Mouse (Mus musculus) adrenal gland, postnatal 25 days (tissue): ENCODE data around the gene Frmd4a. TPM values are rescaled to one million over a fixed set of nuclear protein-coding genes. Genes with fewer than 3 reads are reported as not detected.

Source experiments
- DNase-seq: peaks from one replicate; pipeline ENCODE4 v3.0.0; 2021; ENCODE audit warnings: mixed read lengths
- total RNA-seq: library from RNA; stranded (reverse); gene quantifications from 2 replicates; pipeline ENCODE4 v1.2.3, GENCODE M21; 2021

Gene Frmd4a
- total RNA-seq, 1 experiment from 2014 or later, result 14.6 TPM

DNA sequence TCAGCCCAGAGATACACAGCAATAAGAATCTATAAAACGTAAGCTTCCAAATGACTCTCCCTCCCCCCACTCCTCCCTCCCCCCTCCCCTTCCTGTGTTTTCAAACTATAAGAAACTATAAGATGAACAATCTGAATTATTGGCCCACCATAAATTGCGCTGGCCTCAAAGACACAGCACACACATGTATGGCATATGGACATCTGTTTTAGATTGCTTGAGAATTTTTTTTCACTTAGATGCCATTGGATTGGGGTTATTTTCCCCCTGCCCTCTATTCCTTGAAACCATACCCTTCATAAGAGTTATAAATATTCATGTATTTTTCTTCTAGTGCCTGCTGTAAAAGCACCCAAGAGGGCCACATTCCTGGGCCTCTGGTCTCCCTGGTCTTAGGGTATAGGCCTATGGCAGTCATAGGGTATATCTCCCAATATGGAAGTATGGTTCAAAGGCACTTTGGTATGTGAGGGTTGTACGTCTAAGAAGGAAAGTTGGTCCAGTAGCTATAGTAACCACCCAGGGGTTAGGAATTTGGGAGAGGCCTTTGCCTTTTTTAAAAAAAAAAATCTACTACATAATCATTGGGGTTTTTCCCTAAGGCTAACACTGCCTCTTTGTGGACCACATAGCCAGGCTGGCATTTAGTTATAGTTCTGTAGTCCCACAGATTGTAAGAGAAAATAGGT, 322.2 kb downstream of the Frmd4a start:
- DNase-seq, result no peak

DNA sequence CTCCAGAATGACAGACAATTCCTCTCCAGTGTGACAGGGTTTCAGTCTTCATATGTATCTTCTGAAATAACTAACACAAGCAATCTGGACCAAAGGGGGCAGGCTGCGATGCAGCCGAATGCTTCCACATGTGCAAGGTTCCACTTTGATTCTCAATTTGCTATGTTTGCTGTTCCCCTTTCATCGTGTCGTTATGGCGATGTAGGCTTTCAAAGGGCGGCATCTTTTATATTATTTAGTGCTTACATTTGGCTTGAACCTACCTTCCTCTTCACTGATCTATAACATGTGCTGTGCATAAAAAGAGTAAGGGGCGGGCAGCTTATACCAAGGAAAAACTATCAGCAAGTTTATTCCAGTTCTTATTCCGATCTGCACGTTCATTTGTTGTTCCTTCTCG, 322.9 kb downstream of the Frmd4a start:
- no peak for DNase-seq

DNA sequence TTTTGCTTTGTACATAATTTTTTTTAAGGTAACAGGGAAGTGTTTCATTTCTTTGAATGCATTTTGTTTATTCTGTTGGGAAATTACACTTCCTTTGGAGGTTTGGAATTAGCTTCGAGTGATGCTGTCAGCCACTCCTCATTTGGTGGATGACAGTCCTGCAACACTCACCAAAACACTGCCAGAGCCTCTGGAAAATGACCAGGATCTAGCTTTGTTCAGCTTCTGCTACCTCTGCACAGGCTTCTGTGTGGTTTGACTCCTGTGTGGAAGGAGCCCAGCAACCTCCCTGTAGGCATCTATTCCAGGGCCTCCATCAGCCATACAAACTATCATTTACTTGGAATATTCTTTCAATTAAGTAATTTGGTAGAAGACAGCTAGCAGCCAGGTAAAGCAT, 323.6 kb downstream of the Frmd4a start:
- DNase-seq, result no peak

DNA sequence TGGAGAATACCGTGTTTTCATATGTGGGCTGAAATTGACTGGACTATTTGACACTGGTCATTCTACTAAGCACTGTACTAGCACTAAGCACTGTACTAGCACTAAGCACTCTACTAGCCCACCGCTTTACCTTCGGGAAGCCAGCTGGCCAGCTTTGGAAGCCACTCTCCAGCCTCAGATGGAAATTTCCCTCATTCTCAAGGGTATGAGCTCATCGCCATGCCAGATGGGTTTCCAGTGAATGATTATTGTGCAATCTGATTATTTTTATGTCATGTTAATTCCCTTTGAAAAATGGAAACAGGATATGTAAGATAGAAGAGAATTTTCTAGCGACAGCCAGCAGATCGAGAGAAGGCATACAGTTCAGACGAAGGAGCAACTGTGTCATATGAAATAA, 324.5 kb downstream of the Frmd4a start:
- DNase-seq, result no peak

DNA sequence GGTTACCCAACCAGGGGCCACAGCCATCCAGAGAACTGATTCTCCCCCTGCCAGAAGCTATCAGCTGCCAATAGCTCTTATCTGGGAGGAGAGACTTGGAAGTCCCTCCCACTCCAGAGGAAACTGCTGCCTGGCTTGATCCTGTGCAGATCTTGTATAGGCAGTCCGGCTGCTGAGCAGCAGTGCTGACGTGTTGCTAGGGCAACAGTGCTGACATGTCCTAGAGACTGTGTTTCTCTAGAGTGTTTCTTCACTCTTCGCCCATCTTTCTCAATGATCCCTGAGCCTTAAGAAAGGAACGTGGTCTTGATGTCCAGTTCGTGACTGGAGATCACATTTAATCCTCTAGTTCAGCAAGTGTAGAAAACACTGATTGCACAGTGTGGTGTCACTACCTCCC, 326.9 kb downstream of the Frmd4a start:
- no peak for DNase-seq

DNA sequence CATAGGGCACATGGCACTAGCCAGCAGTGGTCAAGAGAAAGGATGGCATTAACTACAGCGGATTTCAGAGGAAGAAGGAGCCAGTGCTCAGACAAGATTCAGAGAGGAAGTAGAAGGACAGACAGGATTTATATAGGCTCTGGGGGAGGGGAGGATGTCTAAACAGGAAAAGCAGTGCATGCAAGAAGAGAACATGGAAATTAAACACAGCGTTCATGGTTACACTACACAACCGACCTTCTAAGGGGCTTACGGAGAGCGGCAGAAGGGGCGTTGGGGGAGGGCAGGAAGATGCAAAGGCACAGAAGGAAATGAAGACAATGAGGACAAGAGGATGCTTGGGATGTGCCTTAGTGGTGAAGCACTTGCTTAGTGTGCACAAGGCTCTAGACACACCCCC, 328.7 kb downstream of the Frmd4a start:
- DNase-seq, result no peak

DNA sequence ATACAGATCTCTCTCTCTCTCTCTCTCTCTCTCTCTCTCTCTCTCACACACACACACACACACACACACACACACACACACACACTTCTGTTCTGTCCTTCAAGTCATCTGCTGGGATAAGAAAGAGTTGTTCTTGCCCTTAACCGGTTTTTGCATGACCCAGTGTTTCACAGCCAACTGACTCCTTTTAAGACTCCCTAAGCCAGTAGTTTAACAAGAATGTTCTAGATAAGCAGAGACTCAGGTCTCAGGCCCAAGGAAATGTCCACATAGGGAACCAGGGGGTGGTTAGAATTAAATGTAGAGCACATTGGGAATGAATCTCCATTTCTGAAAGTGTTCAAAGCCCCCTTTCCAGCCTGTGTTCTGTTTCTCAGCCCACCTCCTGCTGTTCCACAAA, 329.4 kb downstream of the Frmd4a start:
- DNase-seq, result no peak

DNA sequence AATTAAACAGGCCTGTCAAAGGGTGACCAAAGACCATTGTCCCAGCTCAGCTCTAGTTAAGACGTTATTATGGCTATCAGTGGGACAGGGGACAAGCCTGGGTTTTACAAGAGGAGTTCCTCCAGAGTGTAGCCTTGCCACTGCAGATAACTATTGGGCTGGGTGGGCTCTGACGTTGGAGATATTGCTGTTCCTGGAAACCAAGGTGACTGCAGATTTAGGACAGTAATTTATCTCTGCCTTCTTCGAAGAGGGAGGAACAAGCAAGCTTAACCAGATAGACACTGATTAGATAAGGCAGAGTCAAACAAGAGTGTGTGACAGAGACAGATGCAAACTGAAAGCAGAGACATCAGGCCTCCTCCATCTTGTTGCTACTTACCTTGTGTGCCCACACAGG, 330.3 kb downstream of the Frmd4a start:
- DNase-seq, result no peak

DNA sequence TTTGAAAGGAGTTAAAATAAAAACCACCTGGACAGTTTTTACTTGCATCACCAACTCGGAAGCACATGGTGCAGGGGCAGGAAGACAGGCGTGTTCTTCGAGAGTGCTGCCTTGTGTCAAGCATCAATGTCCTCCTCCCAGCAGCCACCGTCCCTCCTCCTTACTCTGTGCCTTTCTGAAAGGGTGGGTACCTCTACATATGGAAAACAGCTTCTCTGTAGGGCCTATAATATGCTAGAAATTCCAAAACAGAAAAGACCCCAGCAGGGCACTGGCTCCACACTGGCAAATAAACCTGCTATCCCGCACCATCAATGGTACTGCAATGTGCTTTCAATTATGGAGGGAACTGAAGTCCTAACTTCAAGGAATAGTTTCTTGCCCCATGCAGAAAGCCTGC, 331.0 kb downstream of the Frmd4a start:
- DNase-seq, result no peak

DNA sequence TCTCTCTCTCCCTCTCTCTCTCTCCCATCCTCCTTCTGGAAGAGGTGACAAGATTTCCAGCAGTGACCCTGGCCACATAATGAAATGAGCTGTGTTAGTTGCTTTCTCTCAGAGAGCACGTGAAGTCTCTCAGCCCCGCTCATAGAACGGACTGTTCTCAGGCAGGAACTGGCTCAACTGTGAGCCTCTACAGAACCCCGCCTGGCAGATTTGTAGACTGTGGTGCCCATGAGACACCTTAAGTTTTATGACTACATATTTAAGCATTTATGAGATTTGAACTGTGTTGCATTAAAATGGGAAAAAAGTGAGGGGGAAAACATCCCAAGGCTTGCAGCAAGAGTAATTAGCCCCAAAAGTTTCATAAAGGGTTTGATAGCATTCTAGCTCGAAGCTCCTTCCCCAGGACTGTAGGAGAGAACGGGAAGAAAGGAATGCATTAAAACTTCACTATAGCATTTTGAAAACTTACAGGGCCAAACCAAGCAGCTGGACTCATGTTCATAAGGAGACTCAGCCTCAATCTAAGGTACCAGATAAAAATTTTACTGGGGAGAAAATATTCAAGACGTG, 339.4 kb downstream of the Frmd4a start:
- DNase-seq, result no peak

DNA sequence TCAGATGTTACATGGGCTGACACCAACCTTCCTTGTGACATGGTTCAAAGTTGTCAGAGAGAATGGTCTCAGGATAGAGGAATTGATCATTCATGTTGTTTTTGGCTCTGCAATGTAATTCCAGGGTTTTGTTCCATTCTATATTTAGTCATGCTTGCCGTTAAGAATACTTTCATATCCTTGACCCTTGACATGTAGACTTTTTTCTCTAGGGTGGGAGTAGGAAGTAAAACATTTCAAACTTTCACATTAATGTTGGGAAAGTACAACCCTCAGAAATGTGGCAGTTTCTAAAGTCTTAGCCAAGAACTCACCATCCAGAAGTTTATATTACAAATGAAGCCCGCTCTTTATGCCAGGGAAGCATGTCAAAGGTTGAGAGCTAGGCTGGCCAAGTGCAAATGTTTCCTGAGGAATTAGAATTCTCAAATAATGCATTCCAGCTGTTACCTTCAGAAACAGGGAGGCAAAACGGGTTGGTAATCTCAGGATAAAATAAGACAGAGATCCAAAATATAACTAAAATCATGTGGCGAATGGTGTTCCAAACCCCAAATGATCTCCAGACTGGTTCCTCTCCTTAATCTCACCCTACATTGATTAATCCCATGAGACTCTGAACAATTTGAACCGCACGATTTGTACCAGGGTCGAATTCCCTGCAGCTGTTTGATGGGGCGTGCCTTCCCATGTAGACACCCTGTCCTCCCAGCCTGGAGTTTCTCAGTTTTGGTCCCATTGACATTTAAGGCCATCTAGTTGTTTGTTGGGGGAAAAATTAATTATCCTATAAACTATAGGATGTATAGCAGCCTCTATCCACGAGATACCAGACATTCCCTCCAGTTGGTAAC, 344.7 kb downstream of the Frmd4a start:
- DNase-seq, result no peak

DNA sequence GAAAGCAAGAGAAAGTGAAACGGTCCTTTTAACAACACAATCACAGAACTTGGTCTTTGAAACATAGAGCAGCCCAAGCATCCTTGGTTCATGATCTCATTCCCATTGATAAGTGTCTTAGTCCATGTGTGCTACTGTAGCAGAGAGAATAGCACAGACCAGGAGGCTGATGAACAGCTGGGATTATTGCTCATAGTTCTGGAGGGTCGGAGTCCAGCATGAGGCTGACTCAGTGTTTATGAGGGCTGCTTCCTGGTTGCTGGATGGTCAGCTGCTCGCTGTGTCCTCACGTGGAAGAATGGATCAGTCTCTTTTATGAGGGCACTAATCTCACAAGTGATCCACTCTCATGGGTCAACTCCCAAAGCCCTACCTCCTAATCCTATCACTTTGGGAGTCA, 347.4 kb downstream of the Frmd4a start:
- DNase-seq, result no peak

DNA sequence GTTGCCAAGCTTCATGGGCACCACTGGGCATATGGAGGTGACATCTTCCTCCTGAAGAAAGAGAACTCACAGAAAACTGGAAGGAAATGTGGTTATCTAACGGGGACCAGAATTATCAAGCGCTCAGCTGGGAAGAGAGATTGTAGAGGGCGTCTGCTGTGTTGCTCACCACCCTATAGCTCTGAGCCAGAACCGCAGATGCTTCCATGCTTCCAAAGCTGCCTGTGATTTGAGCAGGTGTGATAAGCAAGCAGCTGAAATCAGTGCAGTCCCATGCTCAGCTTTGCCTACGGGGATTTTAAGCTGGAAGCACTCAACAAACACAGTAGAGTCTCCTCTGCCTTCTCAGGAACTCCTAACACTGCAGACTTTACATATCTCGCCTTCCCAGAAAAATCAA, 351.0 kb downstream of the Frmd4a start:
- DNase-seq, result no peak

DNA sequence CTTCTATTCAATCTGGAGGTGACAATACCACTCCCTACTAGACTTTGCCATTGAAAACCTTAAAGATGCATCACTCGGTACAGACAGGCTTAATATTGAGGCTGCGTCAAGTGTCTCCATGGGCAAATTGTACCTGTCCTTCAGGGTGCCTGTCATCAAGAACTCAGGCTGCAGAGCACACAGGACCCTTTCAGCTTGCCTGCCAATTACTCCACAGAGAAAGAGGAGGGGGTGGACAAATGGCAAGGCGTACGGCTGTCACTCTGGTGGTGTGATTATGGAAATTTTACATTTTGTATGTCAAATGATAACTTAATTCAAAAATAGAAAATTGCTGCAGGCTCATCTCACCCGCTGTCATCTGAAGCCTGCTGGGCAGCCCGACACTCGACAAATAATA, 353.0 kb downstream of the Frmd4a start:
- no peak for DNase-seq

DNA sequence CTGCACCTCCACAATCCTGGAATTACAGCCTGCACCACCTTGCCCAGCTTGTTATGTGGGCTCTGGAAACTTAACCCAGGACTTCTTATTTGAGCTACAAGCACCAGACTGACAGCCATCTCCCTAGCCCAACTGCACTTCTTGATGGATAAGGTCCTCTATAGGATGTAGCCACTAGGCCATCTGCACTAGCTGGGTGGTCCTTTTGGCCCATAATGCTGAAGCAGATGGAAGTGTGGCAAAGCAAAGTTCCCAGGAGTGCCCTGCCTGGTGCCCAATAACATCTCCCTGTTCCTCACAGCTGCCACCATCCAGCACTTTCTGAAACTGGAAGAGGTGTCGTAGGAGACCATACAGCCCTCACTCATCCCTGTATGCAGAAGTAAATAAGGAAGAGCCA, 353.8 kb downstream of the Frmd4a start:
- no peak for DNase-seq

DNA sequence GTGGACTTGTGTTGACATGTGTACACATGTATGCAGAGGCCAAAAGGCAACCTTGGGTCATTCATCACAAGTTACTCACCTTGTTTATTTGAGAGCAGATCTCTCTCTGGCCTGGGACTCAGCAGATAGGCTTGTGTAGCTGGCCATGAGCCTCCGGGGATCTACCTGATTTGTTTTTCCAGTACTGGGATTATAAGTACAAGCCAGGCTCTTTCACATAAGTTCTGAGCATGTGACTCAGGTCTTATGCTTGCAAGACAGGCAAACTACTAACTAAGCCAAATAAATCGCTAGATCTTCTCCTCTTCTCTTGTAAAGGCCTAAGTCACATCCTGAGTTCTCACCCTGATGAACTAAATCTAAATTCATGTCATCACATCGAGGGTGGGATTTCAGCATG, 361.3 kb downstream of the Frmd4a start:
- no peak for DNase-seq

DNA sequence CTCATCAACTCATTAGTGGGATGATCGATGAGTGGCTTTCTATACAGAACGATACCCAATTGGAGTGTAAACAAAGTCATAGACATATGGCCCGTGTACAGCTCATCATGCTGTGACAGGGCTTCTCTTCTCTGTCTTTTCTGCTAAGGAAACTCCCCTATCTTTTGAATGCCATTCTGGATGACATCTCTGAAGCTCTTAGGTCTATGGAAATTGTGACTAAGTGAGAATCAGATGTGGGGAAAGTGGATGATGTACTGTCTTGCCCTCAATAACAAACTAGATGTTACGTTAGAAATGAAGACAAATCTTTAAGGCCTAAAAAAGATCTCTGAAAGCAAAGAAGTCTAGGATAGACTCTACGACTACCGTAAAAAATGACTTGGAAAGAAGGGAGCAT, 362.9 kb downstream of the Frmd4a start:
- DNase-seq, result no peak

DNA sequence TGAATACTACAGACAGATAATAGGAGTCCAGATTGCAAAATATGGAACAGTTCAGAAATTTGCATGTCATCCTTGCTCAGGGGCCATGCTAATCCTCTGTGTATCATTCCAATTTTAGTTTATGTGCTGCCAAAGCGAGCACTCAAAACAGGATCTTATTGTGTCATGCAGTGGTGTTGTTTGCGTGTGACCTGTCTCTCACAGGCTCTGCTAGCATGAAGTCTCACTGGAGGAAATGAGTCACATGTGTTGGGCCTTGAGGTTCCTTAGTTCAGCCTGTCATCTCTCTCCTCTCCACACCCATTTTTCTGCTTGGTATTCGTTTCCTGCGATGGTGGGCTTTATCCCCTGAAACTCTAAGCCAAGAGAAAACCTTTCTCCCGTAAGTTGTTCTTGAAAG, 363.4 kb downstream of the Frmd4a start:
- no peak for DNase-seq

DNA sequence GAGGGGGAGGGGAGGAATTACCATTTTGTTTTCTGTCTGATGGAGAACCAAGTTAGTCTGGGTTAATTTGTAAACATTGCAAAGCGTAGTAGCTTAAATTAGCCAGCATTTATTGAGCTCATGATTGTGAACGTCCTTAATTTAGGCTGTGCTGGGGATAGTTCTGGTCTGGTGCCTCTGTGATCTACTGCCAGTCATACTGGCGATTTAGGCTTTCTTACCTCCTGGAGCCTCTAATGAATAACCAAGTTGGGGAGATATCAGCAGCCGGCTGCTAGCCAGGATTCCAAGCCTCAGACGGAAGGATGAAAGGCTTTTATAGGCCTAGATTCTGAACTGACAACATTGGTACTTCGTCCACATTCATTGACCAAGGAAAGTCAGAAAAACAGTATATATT, 369.0 kb downstream of the Frmd4a start:
- DNase-seq, result no peak

DNA sequence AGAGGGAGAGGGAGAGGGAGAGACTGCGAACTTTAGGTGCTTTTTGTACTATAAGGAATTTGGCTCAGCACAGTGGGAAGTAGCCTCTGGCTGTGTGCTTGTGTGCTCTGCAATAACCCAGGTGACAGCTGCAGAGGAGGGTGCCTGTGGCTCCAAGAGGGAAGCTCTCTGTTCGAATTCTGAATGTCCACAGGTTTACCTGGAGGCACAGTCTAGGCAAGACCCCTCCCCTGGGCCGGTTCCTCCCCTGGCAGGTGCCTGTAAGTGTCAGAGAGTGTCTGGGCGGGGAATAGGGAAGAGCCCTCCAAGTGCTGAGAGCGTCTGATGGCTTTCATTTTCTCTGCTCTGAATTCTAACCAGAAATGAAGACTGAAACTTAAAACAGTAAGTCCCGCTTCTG, 371.8 kb downstream of the Frmd4a start:
- no peak for DNase-seq

DNA sequence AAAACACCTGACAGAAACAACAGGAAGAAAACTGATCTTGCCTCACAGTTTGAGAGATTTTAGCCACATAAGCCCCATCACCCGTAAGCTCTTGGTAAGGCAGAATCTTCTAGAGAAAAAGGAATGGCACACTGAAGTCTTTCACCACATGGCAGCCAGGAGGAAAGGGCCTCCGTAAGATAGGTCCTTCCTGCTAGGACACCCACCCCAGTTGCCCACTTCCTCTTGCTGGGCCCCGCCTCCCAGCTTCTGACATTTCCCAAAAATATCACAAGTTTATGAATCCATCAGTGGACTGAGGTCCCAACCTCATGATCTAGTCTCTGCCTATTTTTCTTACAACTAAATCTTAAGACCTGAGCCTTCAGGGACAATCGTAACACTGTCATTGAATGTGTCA, 373.6 kb downstream of the Frmd4a start:
- no peak for DNase-seq

DNA sequence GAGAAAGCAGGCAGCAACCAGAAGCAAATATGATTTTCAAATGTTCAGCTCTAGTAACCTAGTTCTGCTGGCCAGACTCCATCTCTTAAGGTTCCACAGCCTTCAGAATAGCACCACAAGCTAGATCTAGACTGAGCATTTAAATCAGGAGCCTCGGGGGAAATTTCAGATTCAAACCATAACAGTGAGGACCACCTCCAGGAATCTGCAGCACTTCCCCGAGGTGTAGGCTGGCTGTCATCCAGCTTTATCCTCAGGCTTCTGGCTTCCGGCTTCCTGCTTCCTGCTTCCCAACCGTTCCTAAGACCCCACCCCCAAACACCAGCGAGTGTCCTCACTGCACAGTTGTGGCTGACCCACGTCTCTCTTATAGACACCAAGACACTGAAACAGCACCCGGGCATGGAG, 374.2 kb downstream of the Frmd4a start:
- no peak for DNase-seq

DNA sequence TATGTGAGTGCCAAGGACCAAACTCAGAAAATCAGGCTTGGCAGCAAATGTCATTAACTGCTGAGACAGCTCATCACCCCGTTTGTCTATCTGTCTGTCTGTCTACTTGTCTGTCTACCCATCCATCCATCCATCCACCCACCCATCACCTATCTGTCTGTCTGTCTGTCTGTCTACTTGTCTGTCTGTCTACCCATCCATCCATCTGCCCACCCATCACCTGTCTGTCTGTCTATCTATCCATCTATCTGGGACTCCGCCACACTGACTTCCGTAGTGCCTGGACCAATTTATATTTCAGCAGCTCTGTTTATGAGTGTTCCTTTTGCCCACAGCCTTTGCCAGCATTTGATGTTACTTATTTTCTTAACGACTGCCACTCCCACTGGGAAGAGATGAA, 375.5 kb downstream of the Frmd4a start:
- no peak for DNase-seq

DNA sequence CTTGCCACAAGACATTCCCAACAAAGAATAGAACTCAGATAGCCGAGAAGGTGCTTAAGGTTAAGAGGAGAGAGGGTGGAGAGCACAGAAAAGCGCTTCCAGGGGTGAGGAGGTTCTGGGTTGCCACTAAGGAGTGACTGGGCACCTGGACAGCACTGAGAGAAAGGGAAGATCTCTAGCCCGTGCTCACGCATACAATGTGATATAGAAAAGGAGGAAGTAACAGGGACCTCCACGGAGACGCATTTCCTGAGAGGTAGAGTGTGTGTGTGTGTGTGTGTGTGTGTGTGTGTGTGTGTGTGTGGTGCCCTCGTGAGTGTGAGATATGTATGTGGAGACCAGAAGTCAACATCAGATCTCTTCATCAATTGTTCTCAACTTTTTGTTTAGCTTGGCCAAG, 377.1 kb downstream of the Frmd4a start:
- DNase-seq, result no peak
